Mouse (Mus musculus): ENCODE measurements around the gene Olfr541. TPM values are rescaled to one million over a fixed set of nuclear protein-coding genes. Genes with fewer than 3 reads are reported as not detected.

Gene Olfr541
- not detected in 2 replicates for polyA plus RNA-seq (2021; fragmentation: Nextera tagmentation)
- long read RNA-seq, experiment 1 = 0 reads
- long read RNA-seq, experiment 2 = 0 reads

DNA sequence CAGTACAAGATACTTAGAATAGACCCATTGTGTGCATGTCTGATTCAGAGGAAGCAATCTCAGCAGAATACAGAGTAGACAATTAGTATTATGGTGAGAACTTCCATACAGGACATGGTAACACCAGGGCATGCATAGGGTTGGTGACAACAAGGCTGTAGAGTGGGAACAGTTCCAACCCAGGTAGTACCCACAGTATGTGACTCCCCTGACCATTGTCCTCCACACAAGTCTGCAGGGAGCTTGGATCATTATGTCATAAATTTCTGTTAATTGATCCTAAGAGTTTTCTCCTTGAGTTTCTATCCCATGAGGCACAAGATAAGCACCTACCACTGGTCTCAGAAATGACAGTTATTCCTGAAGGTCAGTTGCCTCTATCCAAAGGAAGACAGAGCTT lies at the start of gene Olfr541:
Olfr541 (plus strand) TSS at position 301 of the 400 bp plus-strand sequence.

DNA sequence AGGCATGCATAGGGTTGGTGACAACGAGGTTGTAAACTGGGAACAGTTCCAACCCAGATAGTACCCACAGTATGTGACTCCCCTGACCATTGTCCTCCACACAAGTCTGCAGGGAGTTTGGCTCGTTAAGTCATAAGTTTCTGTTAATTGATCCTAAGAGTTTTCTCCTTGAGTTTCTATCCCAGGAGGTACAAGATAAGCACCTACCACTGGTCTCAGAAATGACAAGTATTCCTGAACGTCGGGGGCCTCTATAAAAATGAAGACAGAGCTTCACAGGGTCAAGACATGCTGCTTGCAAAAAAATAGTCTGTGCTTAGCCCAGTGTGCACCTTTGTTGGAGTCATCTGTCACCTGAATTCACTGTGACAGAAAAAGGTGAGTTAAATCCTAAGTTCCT lies 37.4 kb upstream of the Olfr541 start, which contains the start of gene Olfr539:
Olfr539 (plus strand) TSS at position 301 of the 400 bp plus-strand sequence.

DNA sequence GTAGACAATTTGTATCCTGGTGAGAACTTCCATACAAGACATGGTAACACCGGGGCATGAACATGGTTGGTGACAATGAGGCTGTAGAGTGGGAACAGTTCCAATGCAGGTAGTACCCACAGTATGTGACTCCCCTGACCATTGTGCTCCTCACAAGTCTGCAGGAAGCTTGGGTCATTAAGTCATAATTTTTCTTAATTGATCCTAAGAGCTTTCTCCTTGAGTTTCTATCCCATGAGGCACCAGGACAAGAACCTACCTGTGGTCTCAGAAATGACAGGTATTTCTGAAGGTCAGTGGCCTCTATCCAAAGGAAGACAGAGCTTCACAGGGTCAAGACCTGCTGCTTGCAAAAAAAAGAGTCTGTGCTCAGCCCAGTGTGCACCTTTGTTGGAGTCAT lies 15.4 kb upstream of the Olfr541 start, which contains the start of gene Olfr45:
Olfr45 (plus strand) TSS at position 301 of the 400 bp plus-strand sequence.

Other genes with a start within 250 kb of the Olfr541 start
- gene Olfr533, start 233.9 kb upstream of the Olfr541 start, polyA plus RNA-seq (2021; fragmentation: Nextera tagmentation) = not detected in 2 replicates
- not detected in 2 replicates for gene Olfr535, start 213.1 kb upstream of the Olfr541 start, polyA plus RNA-seq (2021; fragmentation: Nextera tagmentation)
- not detected in 2 replicates for gene Olfr536, start 189.9 kb upstream of the Olfr541 start, polyA plus RNA-seq (2021; fragmentation: Nextera tagmentation)
- not detected in 2 replicates for gene Olfr538, start 129.4 kb upstream of the Olfr541 start, polyA plus RNA-seq (2021; fragmentation: Nextera tagmentation)
- not detected in 2 replicates for gene Olfr46, start 96.0 kb upstream of the Olfr541 start, polyA plus RNA-seq (2021; fragmentation: Nextera tagmentation)
- gene Olfr61, start 68.3 kb upstream of the Olfr541 start, polyA plus RNA-seq (2021; fragmentation: Nextera tagmentation) = not detected in 2 replicates
- not detected in 2 replicates for gene Olfr53, start 50.8 kb upstream of the Olfr541 start, polyA plus RNA-seq (2021; fragmentation: Nextera tagmentation)
- gene Olfr539, start 37.3 kb upstream of the Olfr541 start, polyA plus RNA-seq (2021; fragmentation: Nextera tagmentation) = 0.18 and 0.56 TPM in 2 replicates
- gene Olfr45, start 15.3 kb upstream of the Olfr541 start, polyA plus RNA-seq (2021; fragmentation: Nextera tagmentation) = not detected in 2 replicates
- gene Cyp2e1, start 66.5 kb downstream of the Olfr541 start, polyA plus RNA-seq (2021; fragmentation: Nextera tagmentation) = 0.67 and 1.3 TPM in 2 replicates
- gene Syce1, start 90.6 kb downstream of the Olfr541 start, polyA plus RNA-seq (2021; fragmentation: Nextera tagmentation) = 0.13 TPM in 1 of 2 replicates, not detected in the other
- 12.4 and 16.1 TPM in 2 replicates for gene Zfp941, start 124.9 kb downstream of the Olfr541 start, polyA plus RNA-seq (2021; fragmentation: Nextera tagmentation)
- gene Urah, start 137.8 kb downstream of the Olfr541 start, polyA plus RNA-seq (2021; fragmentation: Nextera tagmentation) = 5.4 and 7.9 TPM in 2 replicates
- gene Scgb1c1, start 148.3 kb downstream of the Olfr541 start, polyA plus RNA-seq (2021; fragmentation: Nextera tagmentation) = not detected in 2 replicates
- gene Odf3, start 150.5 kb downstream of the Olfr541 start, polyA plus RNA-seq (2021; fragmentation: Nextera tagmentation) = 0.09 TPM in 1 of 2 replicates, not detected in the other
- 0.92 TPM in 1 of 2 replicates, not detected in the other for gene Gm45785, start 159.1 kb downstream of the Olfr541 start, polyA plus RNA-seq (2021; fragmentation: Nextera tagmentation)
- 48.8 and 56.4 TPM in 2 replicates for gene Ric8a, start 159.7 kb downstream of the Olfr541 start, polyA plus RNA-seq (2021; fragmentation: Nextera tagmentation)
- gene Bet1l, start 160.3 kb downstream of the Olfr541 start, polyA plus RNA-seq (2021; fragmentation: Nextera tagmentation) = 76.3 and 90.2 TPM in 2 replicates
- 90.3 and 118 TPM in 2 replicates for gene Psmd13, start 184.7 kb downstream of the Olfr541 start, polyA plus RNA-seq (2021; fragmentation: Nextera tagmentation)
- gene Sirt3, start 185.0 kb downstream of the Olfr541 start, polyA plus RNA-seq (2021; fragmentation: Nextera tagmentation) = 125 and 147 TPM in 2 replicates
- 1.3 and 2.4 TPM in 2 replicates for gene Cox8b, start 203.2 kb downstream of the Olfr541 start, polyA plus RNA-seq (2021; fragmentation: Nextera tagmentation)
- gene Nlrp6, start 223.6 kb downstream of the Olfr541 start, polyA plus RNA-seq (2021; fragmentation: Nextera tagmentation) = 0.38 and 0.43 TPM in 2 replicates
- 2.2 and 2.3 TPM in 2 replicates for gene Pgghg, start 244.1 kb downstream of the Olfr541 start, polyA plus RNA-seq (2021; fragmentation: Nextera tagmentation)

Data from left cerebral cortex, adult 6 months (tissue).